Mouse (Mus musculus) liver, adult 2 months (tissue): ENCODE data around the gene Kirrel3.

ENCODE experiments used
- CTCF ChIP-seq: fragments of 200-500 bp; IDR thresholded peaks from 2 replicates; pipeline ENCODE4 v1.5.1; 2011; ENCODE audit warnings: low read depth, low read length, control low read depth
- POLR2A ChIP-seq: fragments of 200-500 bp; IDR thresholded peaks from 2 replicates; pipeline ENCODE4 v1.6.1; 2011; ENCODE audit warnings: low read length, control low read depth; ENCODE audit not compliant: insufficient read depth; ENCODE audit errors: extremely low read depth

GRCm38 (mm10) chr9:34561281-34561680, 75.6 kb downstream of the Kirrel3 start:
- TF ChIP-seq POLR2A (no peak), CTCF (no peak)
